Mouse (Mus musculus) lung, adult 2 months (tissue): ENCODE data around the gene Kank2.

Source experiments
- CTCF ChIP-seq: fragments of 200-500 bp; IDR thresholded peaks from 2 replicates; pipeline ENCODE4 v1.5.1; 2011; ENCODE audit warnings: mild to moderate bottlenecking, low read length, control low read depth; ENCODE audit not compliant: insufficient read depth
- POLR2A ChIP-seq: fragments of 200-500 bp; IDR thresholded peaks from 2 replicates; pipeline ENCODE4 v1.6.1; 2011; ENCODE audit warnings: low read depth, mild to moderate bottlenecking, control low read depth, low read length, borderline replicate concordance; ENCODE audit errors: extremely low read depth

GRCm38 (mm10) chr9:21721036-21721435, 77.5 kb downstream of the Kank2 start:
- TF ChIP-seq CTCF: no peak
- TF ChIP-seq POLR2A: no peak
